Mouse (Mus musculus): ENCODE measurements at regions not wholly inside any gene's neighbourhood (a gene's known extent, or its start where the extent isn't known, plus 50 kb on each side); places are given as distances from the start of the nearest gene placed in this dataset.

GRCm38 (mm10) chr2:162794285-162794684 lies 133.3 kb upstream of the Ptprt start:
- no peaks in the 10 kb centered on the region for H3K9me3 ChIP-seq (ENCODE audit: low read length)

GRCm38 (mm10) chr2:162791374-162792098 lies 130.6 kb upstream of the Ptprt start:
- Histone ChIP-seq H3K4me2 (ENCODE audit: low read depth, low read length, poor library complexity, severe bottlenecking) (no peak overlapping the region), H3K4me1 (ENCODE audit: insufficient read depth, low read length) (no peaks in the 10 kb centered on the region), H3K9ac (replicated peaks; ENCODE audit: low read length, poor library complexity, severe bottlenecking) (no peak overlapping the region), H3K36me3 (ENCODE audit: insufficient read depth, low read length) (no peaks in the 10 kb centered on the region), H3K27me3 (ENCODE audit: insufficient read depth, low read length) (no peaks in the 10 kb centered on the region), H3K4me3 (ENCODE audit: low read depth, low read length) (no peak overlapping the region), H3K9me3 (ENCODE audit: low read length) (no peaks in the 10 kb centered on the region), H3K27ac (ENCODE audit: low read depth, low read length) (no peak overlapping the region)
- 37% methylated on average over 12 of the region's 12 CpGs for WGBS
- DNase-seq (ENCODE audit: low spot score): peak; percentile 69
- TF ChIP-seq CTCF (IDR thresholded peaks at IDR 0.05): no peak
- no peak for ATAC-seq (ENCODE audit: low FRiP score)

More at GRCm38 (mm10) chr2:162794285-162794684, 133.3 kb upstream of the Ptprt start:
- 92% methylated on average over 8 of the region's 8 CpGs for WGBS
- Histone ChIP-seq H3K4me1 (ENCODE audit: insufficient read depth, low read length) (no peaks in the 10 kb centered on the region), H3K36me3 (ENCODE audit: insufficient read depth, low read length) (no peaks in the 10 kb centered on the region), H3K27ac (ENCODE audit: low read depth, low read length) (no peak overlapping the region), H3K9ac (replicated peaks; ENCODE audit: low read length, poor library complexity, severe bottlenecking) (no peak overlapping the region), H3K4me2 (ENCODE audit: low read depth, low read length, poor library complexity, severe bottlenecking) (no peak overlapping the region), H3K27me3 (ENCODE audit: insufficient read depth, low read length) (no peaks in the 10 kb centered on the region), H3K4me3 (ENCODE audit: low read depth, low read length) (no peak overlapping the region)
- ATAC-seq (ENCODE audit: low FRiP score) (no peak), DNase-seq (ENCODE audit: low spot score) (no peak)
- no peak for TF ChIP-seq CTCF (IDR thresholded peaks at IDR 0.05)

- no peaks in the 10 kb centered on the region for H3K4me1 ChIP-seq (ENCODE audit: insufficient read depth, low read length)
- H3K27me3 ChIP-seq (ENCODE audit: insufficient read depth, low read length): no peaks in the 10 kb centered on the region
- ATAC-seq (ENCODE audit: low FRiP score) (no peak), DNase-seq (ENCODE audit: low spot score) (peak; percentile 28)
- no peaks in the 10 kb centered on the region for H3K36me3 ChIP-seq (ENCODE audit: insufficient read depth, low read length)
- no peak overlapping the region for H3K4me2 ChIP-seq (ENCODE audit: low read depth, low read length, poor library complexity, severe bottlenecking)
- no peak overlapping the region for H3K9ac ChIP-seq (replicated peaks; ENCODE audit: low read length, poor library complexity, severe bottlenecking)
- no peak overlapping the region for H3K27ac ChIP-seq (ENCODE audit: low read depth, low read length)
- WGBS: 55% methylated on average over 8 of the region's 8 CpGs
- H3K4me3 ChIP-seq (ENCODE audit: low read depth, low read length): no peak overlapping the region
- no peaks in the 10 kb centered on the region for H3K9me3 ChIP-seq (ENCODE audit: low read length)
- no peak for TF ChIP-seq CTCF (IDR thresholded peaks at IDR 0.05)
These were observed 123.3 kb upstream of the Ptprt start for GRCm38 (mm10) chr2:162784176-162784813.

- no peak overlapping the region for H3K27ac ChIP-seq (ENCODE audit: low read depth, low read length)
These were observed 120.7 kb upstream of the Ptprt start for GRCm38 (mm10) chr2:162781599-162781998.

GRCm38 (mm10) chr2:162776542-162776941 lies 115.6 kb upstream of the Ptprt start:
- Histone ChIP-seq H3K4me1 (ENCODE audit: insufficient read depth, low read length) (no peaks in the 10 kb centered on the region), H3K4me2 (ENCODE audit: low read depth, low read length, poor library complexity, severe bottlenecking) (no peak overlapping the region), H3K9me3 (ENCODE audit: low read length) (no peaks in the 10 kb centered on the region), H3K9ac (replicated peaks; ENCODE audit: low read length, poor library complexity, severe bottlenecking) (no peak overlapping the region), H3K27ac (ENCODE audit: low read depth, low read length) (no peak overlapping the region), H3K36me3 (ENCODE audit: insufficient read depth, low read length) (no peaks in the 10 kb centered on the region), H3K4me3 (ENCODE audit: low read depth, low read length) (no peak overlapping the region), H3K27me3 (ENCODE audit: insufficient read depth, low read length) (no peaks in the 10 kb centered on the region)
- no peak for TF ChIP-seq CTCF (IDR thresholded peaks at IDR 0.05)
- no peak for ATAC-seq (ENCODE audit: low FRiP score)
- WGBS: 72% methylated on average over 5 of the region's 5 CpGs
- no peak for DNase-seq (ENCODE audit: low spot score)

More at GRCm38 (mm10) chr2:162781599-162781998, 120.7 kb upstream of the Ptprt start:
- Histone ChIP-seq H3K4me1 (ENCODE audit: insufficient read depth, low read length) (no peaks in the 10 kb centered on the region), H3K27me3 (ENCODE audit: insufficient read depth, low read length) (no peaks in the 10 kb centered on the region), H3K36me3 (ENCODE audit: insufficient read depth, low read length) (no peaks in the 10 kb centered on the region), H3K4me2 (ENCODE audit: low read depth, low read length, poor library complexity, severe bottlenecking) (no peak overlapping the region), H3K4me3 (ENCODE audit: low read depth, low read length) (no peak overlapping the region), H3K9ac (replicated peaks; ENCODE audit: low read length, poor library complexity, severe bottlenecking) (no peak overlapping the region), H3K9me3 (ENCODE audit: low read length) (no peaks in the 10 kb centered on the region)
- 86% methylated on average over 6 of the region's 6 CpGs for WGBS
- no peak for TF ChIP-seq CTCF (IDR thresholded peaks at IDR 0.05)
- DNase-seq (ENCODE audit: low spot score) (no peak), ATAC-seq (ENCODE audit: low FRiP score) (no peak)

GRCm38 (mm10) chr2:162772520-162772919 lies 111.6 kb upstream of the Ptprt start:
- DNase-seq (ENCODE audit: low spot score) (no peak), ATAC-seq (ENCODE audit: low FRiP score) (no peak)
- TF ChIP-seq CTCF (IDR thresholded peaks at IDR 0.05): no peak
- Histone ChIP-seq H3K36me3 (ENCODE audit: insufficient read depth, low read length) (no peaks in the 10 kb centered on the region), H3K9ac (replicated peaks; ENCODE audit: low read length, poor library complexity, severe bottlenecking) (no peak overlapping the region), H3K4me2 (ENCODE audit: low read depth, low read length, poor library complexity, severe bottlenecking) (no peak overlapping the region), H3K9me3 (ENCODE audit: low read length) (no peaks in the 10 kb centered on the region), H3K27me3 (ENCODE audit: insufficient read depth, low read length) (no peaks in the 10 kb centered on the region), H3K27ac (ENCODE audit: low read depth, low read length) (no peak overlapping the region), H3K4me1 (ENCODE audit: insufficient read depth, low read length) (no peaks in the 10 kb centered on the region), H3K4me3 (ENCODE audit: low read depth, low read length) (no peak overlapping the region)
- WGBS: 95% methylated on average over 5 of the region's 5 CpGs

All from midbrain, postnatal 0 days (tissue).